Mouse (Mus musculus): Measurements from ENCODE around the gene Mvd. TPM values are rescaled to one million over a fixed set of nuclear protein-coding genes. Genes with fewer than 3 reads are reported as not detected.

Mvd gene
- polyA plus RNA-seq, 1 experiment from 2014 or later, result 87.7 TPM

GRCm38 (mm10) chr8:122423659-122424058 is 19.6 kb downstream of the Mvd start:
- Histone ChIP-seq H3K9me3 (ENCODE audit: control insufficient read depth, low read length) (no peaks in the 10 kb centered on the region), H3K4me2 (ENCODE audit: low read length) (no peak overlapping the region), H3K4me3 (ENCODE audit: low read length) (no peak overlapping the region), H3K27ac (ENCODE audit: low read depth, low read length) (no peak overlapping the region), H3K27me3 (replicated peaks; ENCODE audit: control insufficient read depth, insufficient read depth, low read length) (no peaks in the 10 kb centered on the region), H3K36me3 (ENCODE audit: control insufficient read depth, insufficient read depth, low read length) (no peaks in the 10 kb centered on the region), H3K4me1 (ENCODE audit: control insufficient read depth, insufficient read depth, low read depth, low read length) (no peaks in the 10 kb centered on the region), H3K9ac (ENCODE audit: low read depth, low read length) (no peak overlapping the region)
- ATAC-seq, result no peak
- WGBS, result 48% methylated on average over 5 of the region's 5 CpGs

DNA sequence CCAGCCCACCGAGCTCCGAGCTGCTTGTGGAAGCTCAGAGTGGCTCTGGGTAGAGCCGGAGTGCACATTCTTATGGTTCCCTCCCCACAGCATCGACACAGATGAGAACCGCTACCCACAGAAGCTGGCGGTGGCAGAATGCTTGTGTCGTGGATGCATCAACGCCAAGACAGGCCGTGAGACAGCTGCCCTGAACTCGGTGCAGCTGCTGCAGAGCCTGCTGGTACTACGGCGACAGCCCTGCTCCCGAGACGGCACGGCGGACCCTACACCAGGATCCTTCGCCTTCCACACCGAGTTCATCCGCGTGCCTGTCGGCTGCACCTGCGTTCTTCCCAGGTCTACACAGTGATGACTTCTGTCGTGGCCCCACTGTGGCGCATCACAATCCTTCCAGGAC is 20.0 kb downstream of the Mvd start:
- 89% methylated on average over 24 of the region's 24 CpGs for WGBS
- Histone ChIP-seq H3K9ac (ENCODE audit: low read depth, low read length) (no peak overlapping the region), H3K27ac (ENCODE audit: low read depth, low read length) (no peak overlapping the region), H3K27me3 (replicated peaks; ENCODE audit: control insufficient read depth, insufficient read depth, low read length) (no peaks in the 10 kb centered on the region), H3K4me2 (ENCODE audit: low read length) (no peak overlapping the region), H3K4me1 (ENCODE audit: control insufficient read depth, insufficient read depth, low read depth, low read length) (no peaks in the 10 kb centered on the region), H3K4me3 (ENCODE audit: low read length) (no peak overlapping the region), H3K36me3 (ENCODE audit: control insufficient read depth, insufficient read depth, low read length) (no peaks in the 10 kb centered on the region), H3K9me3 (ENCODE audit: control insufficient read depth, low read length) (no peaks in the 10 kb centered on the region)
- no peak for ATAC-seq

DNA sequence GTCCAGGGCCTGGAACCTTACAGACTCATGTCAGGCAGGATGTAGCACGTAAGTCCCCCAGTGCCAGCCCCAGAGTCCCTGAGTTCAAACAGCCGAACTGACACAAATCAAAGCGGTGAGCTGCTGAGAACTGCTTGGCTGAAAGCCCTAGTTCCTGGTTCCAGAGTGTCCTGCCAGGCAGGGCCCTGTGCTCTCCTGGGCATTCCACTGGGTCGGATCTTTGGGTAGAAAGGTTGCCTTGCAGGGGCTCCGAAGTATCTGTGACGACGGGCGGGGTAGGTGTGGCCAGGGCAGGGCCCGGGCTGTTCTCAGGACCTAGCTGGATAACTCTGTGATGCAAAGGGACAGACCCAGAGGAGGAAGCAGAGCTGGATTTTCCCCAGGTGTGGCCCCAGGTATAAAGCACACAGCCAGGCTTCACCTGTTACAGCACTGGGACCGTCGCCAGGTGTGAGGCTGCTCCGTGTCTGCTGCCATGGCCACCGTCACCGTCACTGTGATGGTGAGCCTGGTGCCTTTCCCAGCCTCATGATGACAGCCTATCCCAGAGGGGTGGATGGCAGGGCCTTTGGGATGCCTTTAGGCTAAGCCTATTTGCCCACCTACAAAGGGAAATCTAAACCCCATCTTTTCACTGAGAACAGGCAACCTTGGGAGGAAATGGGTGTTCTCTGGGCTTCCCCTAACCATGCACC is 21.7 kb downstream of the Mvd start, which contains the start of gene Il17c:
Gene Il17c, plus strand, starts transcription at position 645 of the 695 bp plus-strand sequence.
- Histone ChIP-seq H3K9me3 (ENCODE audit: control insufficient read depth, low read length) (no peaks in the 10 kb centered on the region), H3K4me3 (ENCODE audit: low read length) (no peak within 1 kb of the TSS), H3K36me3 (ENCODE audit: control insufficient read depth, insufficient read depth, low read length) (peaks cover 7% of the 10 kb centered on the region), H3K9ac (ENCODE audit: low read depth, low read length) (no peak within 1 kb of the TSS), H3K27me3 (replicated peaks; ENCODE audit: control insufficient read depth, insufficient read depth, low read length) (no peaks in the 10 kb centered on the region), H3K4me1 (ENCODE audit: control insufficient read depth, insufficient read depth, low read depth, low read length) (no peaks in the 10 kb centered on the region), H3K4me2 (ENCODE audit: low read length) (no peak within 1 kb of the TSS), H3K27ac (ENCODE audit: low read depth, low read length) (no peak within 1 kb of the TSS)
- no peak for ATAC-seq
- WGBS, result 86% methylated on average over 14 of the region's 14 CpGs

DNA sequence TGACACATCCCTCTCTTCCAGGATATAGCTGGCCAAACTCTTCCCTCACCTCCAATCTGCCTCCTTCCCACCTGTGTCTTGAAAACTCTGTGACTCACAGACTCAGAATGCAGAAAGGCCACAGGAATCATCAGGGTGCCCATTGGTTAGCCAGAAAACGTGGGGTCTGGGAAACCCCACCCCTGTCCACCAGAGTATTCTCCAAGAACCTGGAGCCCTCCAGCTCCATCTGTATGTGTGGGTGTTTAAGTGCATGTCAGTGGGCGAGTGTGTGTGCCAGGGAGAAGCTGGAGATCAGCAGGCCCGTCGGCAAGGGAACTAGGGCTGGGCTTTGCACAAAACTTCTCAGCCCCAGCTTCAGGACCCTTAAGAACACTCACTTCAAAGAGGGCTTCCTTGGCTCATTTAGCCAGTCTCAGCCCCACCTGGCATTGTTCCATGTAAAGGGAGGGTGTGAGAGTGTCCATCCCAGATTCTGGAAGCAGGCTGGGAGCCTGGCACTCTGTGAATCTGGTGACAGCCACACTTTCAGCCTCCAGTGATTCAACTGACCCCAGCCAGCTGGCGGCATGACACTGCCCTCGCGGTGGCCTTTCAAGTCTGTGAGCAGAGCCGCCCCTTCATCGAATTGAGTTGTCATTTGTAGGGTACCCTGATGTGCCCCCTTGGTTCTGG is 23.2 kb downstream of the Mvd start:
- Histone ChIP-seq H3K27me3 (replicated peaks; ENCODE audit: control insufficient read depth, insufficient read depth, low read length) (no peaks in the 10 kb centered on the region), H3K9me3 (ENCODE audit: control insufficient read depth, low read length) (no peaks in the 10 kb centered on the region), H3K4me2 (ENCODE audit: low read length) (no peak overlapping the region), H3K4me3 (ENCODE audit: low read length) (no peak overlapping the region), H3K36me3 (ENCODE audit: control insufficient read depth, insufficient read depth, low read length) (peaks cover 7% of the 10 kb centered on the region), H3K9ac (ENCODE audit: low read depth, low read length) (no peak overlapping the region), H3K4me1 (ENCODE audit: control insufficient read depth, insufficient read depth, low read depth, low read length) (no peaks in the 10 kb centered on the region), H3K27ac (ENCODE audit: low read depth, low read length) (no peak overlapping the region)
- 0 out of 2 replicates have a peak, but pooled peaks have one; percentile 40 for ATAC-seq
- WGBS, result 54% methylated on average over 9 of the region's 9 CpGs

- H3K36me3 ChIP-seq (ENCODE audit: control insufficient read depth, insufficient read depth, low read length), result peaks cover 31% of the 10 kb centered on the region
- no peaks in the 10 kb centered on the region for H3K9me3 ChIP-seq (ENCODE audit: control insufficient read depth, low read length)
- H3K27ac ChIP-seq (ENCODE audit: low read depth, low read length), result no peak overlapping the region
- H3K4me2 ChIP-seq (ENCODE audit: low read length), result no peak overlapping the region
- no peak for ATAC-seq
- H3K4me3 ChIP-seq (ENCODE audit: low read length), result no peak overlapping the region
- H3K4me1 ChIP-seq (ENCODE audit: control insufficient read depth, insufficient read depth, low read depth, low read length), result no peaks in the 10 kb centered on the region
- WGBS, result 90% methylated on average over 6 of the region's 6 CpGs
- no peaks in the 10 kb centered on the region for H3K27me3 ChIP-seq (replicated peaks; ENCODE audit: control insufficient read depth, insufficient read depth, low read length)
- H3K9ac ChIP-seq (ENCODE audit: low read depth, low read length), result no peak overlapping the region
Measured at GRCm38 (mm10) chr8:122415554-122415953, 27.7 kb downstream of the Mvd start.

DNA sequence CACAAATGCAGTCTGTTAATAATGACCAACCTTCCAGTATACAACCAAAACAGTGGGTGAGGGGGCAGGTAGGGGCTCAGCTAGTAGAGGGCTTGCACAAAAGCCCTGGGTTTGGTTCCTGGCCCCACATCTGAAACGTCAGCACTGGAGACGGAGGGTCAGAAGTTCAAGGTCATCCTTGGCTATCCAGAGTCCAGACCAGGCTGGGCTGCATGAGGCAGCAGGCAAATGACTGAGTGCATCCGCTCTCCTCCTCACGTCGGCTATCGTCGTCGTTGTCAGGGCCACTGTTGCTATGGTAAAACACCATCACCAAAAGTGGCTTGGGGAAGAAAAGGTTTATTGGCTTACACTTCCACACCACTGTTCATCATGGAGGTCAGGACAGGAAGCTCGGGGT is 28.9 kb downstream of the Mvd start:
- Histone ChIP-seq H3K9me3 (ENCODE audit: control insufficient read depth, low read length) (no peaks in the 10 kb centered on the region), H3K9ac (ENCODE audit: low read depth, low read length) (no peak overlapping the region), H3K27ac (ENCODE audit: low read depth, low read length) (no peak overlapping the region), H3K4me3 (ENCODE audit: low read length) (no peak overlapping the region), H3K4me1 (ENCODE audit: control insufficient read depth, insufficient read depth, low read depth, low read length) (no peaks in the 10 kb centered on the region), H3K36me3 (ENCODE audit: control insufficient read depth, insufficient read depth, low read length) (peaks cover 37% of the 10 kb centered on the region), H3K27me3 (replicated peaks; ENCODE audit: control insufficient read depth, insufficient read depth, low read length) (no peaks in the 10 kb centered on the region), H3K4me2 (ENCODE audit: low read length) (no peak overlapping the region)
- 86% methylated on average over 9 of the region's 9 CpGs for WGBS
- no peak for ATAC-seq

DNA sequence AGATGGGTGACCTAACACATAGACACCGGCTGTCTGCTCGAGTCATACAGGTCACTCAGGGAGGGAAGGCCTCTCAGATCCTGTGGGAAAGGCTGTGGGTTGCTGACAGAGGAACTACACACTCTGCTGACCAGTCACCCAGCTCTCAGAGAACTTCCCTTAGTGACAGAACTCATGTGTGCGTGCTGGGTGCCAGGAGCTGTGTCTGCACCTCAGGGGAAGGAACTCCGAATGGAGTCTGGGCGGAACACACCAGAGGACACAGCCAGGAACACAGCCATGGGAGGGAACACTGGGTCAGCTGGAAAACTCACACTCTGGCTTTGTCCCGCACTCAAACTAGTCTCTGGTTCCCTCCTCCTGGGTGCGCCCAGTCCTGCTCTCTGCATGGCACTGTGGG is 35.5 kb downstream of the Mvd start:
- no peak overlapping the region for H3K9ac ChIP-seq (ENCODE audit: low read depth, low read length)
- H3K27ac ChIP-seq (ENCODE audit: low read depth, low read length), result no peak overlapping the region
- H3K36me3 ChIP-seq (ENCODE audit: control insufficient read depth, insufficient read depth, low read length), result peaks cover 46% of the 10 kb centered on the region
- ATAC-seq, result no peak
- H3K27me3 ChIP-seq (replicated peaks; ENCODE audit: control insufficient read depth, insufficient read depth, low read length), result no peaks in the 10 kb centered on the region
- no peaks in the 10 kb centered on the region for H3K9me3 ChIP-seq (ENCODE audit: control insufficient read depth, low read length)
- no peak overlapping the region for H3K4me2 ChIP-seq (ENCODE audit: low read length)
- H3K4me1 ChIP-seq (ENCODE audit: control insufficient read depth, insufficient read depth, low read depth, low read length), result no peaks in the 10 kb centered on the region
- 88% methylated on average over 7 of the region's 7 CpGs for WGBS
- no peak overlapping the region for H3K4me3 ChIP-seq (ENCODE audit: low read length)

DNA sequence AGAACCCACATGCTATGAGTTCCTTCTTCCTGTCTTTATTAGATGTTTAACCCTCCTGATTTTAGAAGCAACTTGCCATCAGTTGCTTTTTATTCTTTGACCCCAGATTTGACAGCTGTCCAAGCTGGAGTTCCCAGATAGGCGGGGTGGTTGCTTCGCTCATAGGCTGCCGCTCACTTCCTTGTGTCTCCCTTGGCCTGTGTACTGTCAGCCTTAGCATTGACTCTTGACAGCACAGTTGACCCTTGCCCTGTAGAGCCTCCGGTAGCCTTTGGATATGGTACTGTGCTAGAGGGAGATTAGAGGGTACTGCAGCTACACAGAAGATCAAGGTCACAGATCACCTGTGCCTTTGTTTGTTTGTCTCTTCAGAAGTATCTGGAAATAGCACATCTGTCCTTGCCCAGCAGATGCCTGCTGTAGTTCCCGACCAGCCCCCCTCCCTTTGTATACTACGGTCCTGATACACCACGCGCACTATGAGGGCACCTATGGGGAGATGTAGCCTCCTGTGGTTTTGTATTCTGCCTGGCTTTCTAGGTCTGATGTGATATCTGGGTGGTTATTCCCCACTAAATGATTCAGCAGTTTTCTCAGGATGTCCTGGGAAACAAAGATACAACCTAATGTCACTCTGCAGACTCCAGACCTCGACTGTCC is 37.9 kb downstream of the Mvd start:
- Histone ChIP-seq H3K9ac (ENCODE audit: low read depth, low read length) (no peak overlapping the region), H3K4me3 (ENCODE audit: low read length) (no peak overlapping the region), H3K4me2 (ENCODE audit: low read length) (no peak overlapping the region), H3K27me3 (replicated peaks; ENCODE audit: control insufficient read depth, insufficient read depth, low read length) (no peaks in the 10 kb centered on the region), H3K27ac (ENCODE audit: low read depth, low read length) (no peak overlapping the region), H3K36me3 (ENCODE audit: control insufficient read depth, insufficient read depth, low read length) (peaks cover 41% of the 10 kb centered on the region), H3K9me3 (ENCODE audit: control insufficient read depth, low read length) (no peaks in the 10 kb centered on the region), H3K4me1 (ENCODE audit: control insufficient read depth, insufficient read depth, low read depth, low read length) (no peaks in the 10 kb centered on the region)
- no peak for ATAC-seq
- 94% methylated on average over 9 of the region's 9 CpGs for WGBS

DNA sequence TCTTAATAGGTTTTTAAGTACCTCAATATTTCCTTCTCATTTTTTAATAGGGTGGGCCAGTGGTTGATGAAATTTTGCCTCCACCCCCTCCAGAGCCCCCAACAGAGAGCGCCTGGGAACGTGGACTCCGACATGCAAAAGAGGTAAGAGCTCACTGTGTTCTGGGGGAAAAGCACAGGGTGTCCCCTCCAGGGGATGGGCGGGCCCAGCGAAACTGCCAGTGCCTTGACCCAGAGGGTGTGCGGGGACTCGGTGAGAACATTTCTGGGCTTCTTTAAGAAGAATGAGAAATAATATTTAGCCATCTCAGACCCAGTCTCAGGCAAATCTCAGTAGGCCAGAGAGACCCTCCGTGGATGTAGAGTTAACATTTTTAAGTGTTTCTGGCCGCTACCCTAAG is 45.0 kb downstream of the Mvd start:
- H3K4me2 ChIP-seq (ENCODE audit: low read length), result no peak overlapping the region
- H3K4me3 ChIP-seq (ENCODE audit: low read length), result no peak overlapping the region
- H3K27ac ChIP-seq (ENCODE audit: low read depth, low read length), result no peak overlapping the region
- H3K4me1 ChIP-seq (ENCODE audit: control insufficient read depth, insufficient read depth, low read depth, low read length), result no peaks in the 10 kb centered on the region
- H3K9ac ChIP-seq (ENCODE audit: low read depth, low read length), result no peak overlapping the region
- no peaks in the 10 kb centered on the region for H3K9me3 ChIP-seq (ENCODE audit: control insufficient read depth, low read length)
- 92% methylated on average over 9 of the region's 9 CpGs for WGBS
- ATAC-seq, result no peak
- no peaks in the 10 kb centered on the region for H3K27me3 ChIP-seq (replicated peaks; ENCODE audit: control insufficient read depth, insufficient read depth, low read length)
- H3K36me3 ChIP-seq (ENCODE audit: control insufficient read depth, insufficient read depth, low read length), result peaks cover 46% of the 10 kb centered on the region

Data from hindbrain, embryonic 16.5 days (tissue).